Mouse (Mus musculus): ENCODE results near the gene Metap1. TPM values are rescaled to one million over a fixed set of nuclear protein-coding genes. Genes with fewer than 3 reads are reported as not detected.

The Metap1 gene
- 31.1 to 53.7 TPM (median 42.6 TPM) in 3 replicates for total RNA-seq (2017)

GRCm38 (mm10) chr3:138489327-138490033 is at the start of gene Metap1:
Gene Metap1 (minus strand): TSS chr3:138489515.
- ATAC-seq (replicated peaks; ENCODE audit: insufficient number of reproducible peaks, low FRiP score, low TSS enrichment, poor library complexity, severe bottlenecking): peak; percentile 92

- ATAC-seq (replicated peaks; ENCODE audit: insufficient number of reproducible peaks, low FRiP score, low TSS enrichment, poor library complexity, severe bottlenecking): no peak
These were observed 46.7 kb upstream of the Metap1 start for GRCm38 (mm10) chr3:138536031-138536430.

GRCm38 (mm10) chr3:138532764-138533163 is 43.4 kb upstream of the Metap1 start:
- ATAC-seq (replicated peaks; ENCODE audit: insufficient number of reproducible peaks, low FRiP score, low TSS enrichment, poor library complexity, severe bottlenecking): no peak

GRCm38 (mm10) chr3:138531479-138532181 is 42.3 kb upstream of the Metap1 start:
- no peak for ATAC-seq (replicated peaks; ENCODE audit: insufficient number of reproducible peaks, low FRiP score, low TSS enrichment, poor library complexity, severe bottlenecking)

- ATAC-seq (replicated peaks; ENCODE audit: insufficient number of reproducible peaks, low FRiP score, low TSS enrichment, poor library complexity, severe bottlenecking): no peak
These were observed 41.5 kb upstream of the Metap1 start for GRCm38 (mm10) chr3:138530578-138531478.

GRCm38 (mm10) chr3:138528265-138528664 is 39.0 kb upstream of the Metap1 start:
- ATAC-seq (replicated peaks; ENCODE audit: insufficient number of reproducible peaks, low FRiP score, low TSS enrichment, poor library complexity, severe bottlenecking): no peak

GRCm38 (mm10) chr3:138527667-138528231 is 38.4 kb upstream of the Metap1 start:
- peak; percentile 36; the same call in 1 of the 2 replicates for ATAC-seq (replicated peaks; ENCODE audit: insufficient number of reproducible peaks, low FRiP score, low TSS enrichment, poor library complexity, severe bottlenecking)

- peak; percentile 91 for ATAC-seq (replicated peaks; ENCODE audit: insufficient number of reproducible peaks, low FRiP score, low TSS enrichment, poor library complexity, severe bottlenecking)
These were observed 37.8 kb upstream of the Metap1 start for GRCm38 (mm10) chr3:138526916-138527666.

- peak; percentile 20; the same call in 1 of the 2 replicates for ATAC-seq (replicated peaks; ENCODE audit: insufficient number of reproducible peaks, low FRiP score, low TSS enrichment, poor library complexity, severe bottlenecking)
These were observed 37.0 kb upstream of the Metap1 start, which contains the start of gene Eif4e for GRCm38 (mm10) chr3:138526073-138526915. Gene Eif4e (plus strand): TSS chr3:138526179.

- no peak for ATAC-seq (replicated peaks; ENCODE audit: insufficient number of reproducible peaks, low FRiP score, low TSS enrichment, poor library complexity, severe bottlenecking)
These were observed 36.2 kb upstream of the Metap1 start for GRCm38 (mm10) chr3:138525494-138525893.

- ATAC-seq (replicated peaks; ENCODE audit: insufficient number of reproducible peaks, low FRiP score, low TSS enrichment, poor library complexity, severe bottlenecking): no peak
These were observed 34.6 kb upstream of the Metap1 start for GRCm38 (mm10) chr3:138523956-138524355.

GRCm38 (mm10) chr3:138519218-138519617 is 29.9 kb upstream of the Metap1 start:
- no peak for ATAC-seq (replicated peaks; ENCODE audit: insufficient number of reproducible peaks, low FRiP score, low TSS enrichment, poor library complexity, severe bottlenecking)

- 0 out of 2 replicates have a peak, but pooled peaks have one; percentile 50 for ATAC-seq (replicated peaks; ENCODE audit: insufficient number of reproducible peaks, low FRiP score, low TSS enrichment, poor library complexity, severe bottlenecking)
These were observed 28.6 kb upstream of the Metap1 start for GRCm38 (mm10) chr3:138517881-138518280.

- no peak for ATAC-seq (replicated peaks; ENCODE audit: insufficient number of reproducible peaks, low FRiP score, low TSS enrichment, poor library complexity, severe bottlenecking)
These were observed 26.5 kb upstream of the Metap1 start for GRCm38 (mm10) chr3:138515656-138516370.

- no peak for ATAC-seq (replicated peaks; ENCODE audit: insufficient number of reproducible peaks, low FRiP score, low TSS enrichment, poor library complexity, severe bottlenecking)
These were observed 25.4 kb upstream of the Metap1 start for GRCm38 (mm10) chr3:138514749-138515148.

- no peak for ATAC-seq (replicated peaks; ENCODE audit: insufficient number of reproducible peaks, low FRiP score, low TSS enrichment, poor library complexity, severe bottlenecking)
These were observed 23.9 kb upstream of the Metap1 start for GRCm38 (mm10) chr3:138513243-138513642.

GRCm38 (mm10) chr3:138510471-138510870 is 21.2 kb upstream of the Metap1 start:
- ATAC-seq (replicated peaks; ENCODE audit: insufficient number of reproducible peaks, low FRiP score, low TSS enrichment, poor library complexity, severe bottlenecking): no peak
